Mouse (Mus musculus) G1E (cell line): ENCODE measurements around the gene Ccdc148.

Source experiments
- POLR2AphosphoS5 ChIP-seq: IDR thresholded peaks from 2 replicates; pipeline ENCODE4 v1.6.1; 2012; ENCODE audit warnings: low read depth, low read length, inconsistent platforms; ENCODE audit not compliant: insufficient replicate concordance
- TAL1 ChIP-seq: conservative IDR thresholded peaks from 2 replicates; pipeline ENCODE4 v1.6.1; 2012; ENCODE audit warnings: low read depth, low read length, inconsistent platforms, mixed read lengths

DNA sequence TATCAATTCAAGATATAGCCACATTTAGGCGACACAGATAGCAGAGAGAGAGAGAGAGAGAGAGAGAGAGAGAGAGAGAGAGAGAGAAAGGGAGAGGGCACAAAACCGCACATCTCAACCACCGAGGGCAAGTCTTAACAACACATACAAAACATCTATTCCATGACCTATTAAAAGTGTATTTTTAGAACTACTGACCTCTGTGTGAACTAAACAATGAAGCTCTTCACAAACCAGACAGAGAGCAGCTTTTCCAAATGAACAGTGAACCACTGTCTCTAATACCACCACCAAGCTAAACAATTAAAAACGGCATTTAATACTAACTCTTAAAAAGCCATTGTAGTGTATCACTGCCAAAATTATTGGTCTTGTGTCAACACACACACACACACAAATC, 110.8 kb downstream of the Ccdc148 start:
- no peak for TF ChIP-seq POLR2AphosphoS5
- no peak for TF ChIP-seq TAL1
